Mouse (Mus musculus) heart, embryonic 13.5 days (tissue): ENCODE results near the gene Agxt2. TPM values are rescaled to one million over a fixed set of nuclear protein-coding genes. Genes with fewer than 3 reads are reported as not detected.

Source experiments
- ATAC-seq: fragments of 200-750 bp; cut with Nextera tagmentation; 2 replicates; pipeline ENCODE4 v1.8.0; 2017; ENCODE audit warnings: moderate TSS enrichment; ENCODE audit not compliant: insufficient number of reproducible peaks, low FRiP score, low TSS enrichment; ENCODE audit errors: extremely low read depth
- H3K27ac ChIP-seq: fragments of 300-500 bp; sonication (generic); replicated peaks from 2 replicates; pipeline ENCODE4 v1.5.1; 2015; ENCODE audit warnings: moderate library complexity, mild to moderate bottlenecking, inconsistent platforms
- H3K27me3 ChIP-seq: fragments of 300-500 bp; sonication (generic); replicated peaks from 2 replicates; pipeline ENCODE4 v1.6.1; 2015; ENCODE audit warnings: mild to moderate bottlenecking, inconsistent platforms
- H3K36me3 ChIP-seq: fragments of 300-500 bp; sonication (generic); 2 replicates; pipeline ENCODE4 v1.6.1; 2015; ENCODE audit warnings: mild to moderate bottlenecking, inconsistent platforms
- H3K4me1 ChIP-seq: fragments of 300-500 bp; sonication (generic); 2 replicates; pipeline ENCODE4 v1.6.1; 2015; ENCODE audit warnings: inconsistent platforms
- H3K4me2 ChIP-seq: fragments of 300-500 bp; sonication (generic); 2 replicates; pipeline ENCODE4 v1.6.1; 2015; ENCODE audit warnings: inconsistent platforms, mild to moderate bottlenecking, moderate library complexity
- H3K4me3 ChIP-seq: fragments of 300-500 bp; sonication (generic); 2 replicates; pipeline ENCODE4 v1.5.1; 2015; ENCODE audit warnings: moderate library complexity, mild to moderate bottlenecking, inconsistent platforms
- H3K9ac ChIP-seq: fragments of 300-500 bp; sonication (generic); 2 replicates; pipeline ENCODE4 v1.6.1; 2015; ENCODE audit warnings: inconsistent platforms, mild to moderate bottlenecking, moderate library complexity
- H3K9me3 ChIP-seq: fragments of 300-500 bp; sonication (generic); 2 replicates; pipeline ENCODE4 v1.6.1; 2016; ENCODE audit warnings: inconsistent platforms
- WGBS: fragments of 180-500 bp; shearing (Covaris S2); methylation state at CpG from one replicate; pipeline ENCODE4 v1.1.7; 2015; ENCODE audit warnings: mixed read lengths; 5-methylcytosine and 5-hydroxymethylcytosine counted together
- polyA plus RNA-seq: library from polyadenylated mRNA; unstranded; fragments of >200 nt; fragmentation: Nextera tagmentation; extraction: Ambion mirVana; gene quantifications from 2 replicates; pipeline ENCODE4 v1.2.1, GENCODE M21; 2015

Agxt2 gene
- polyA plus RNA-seq, 1 experiment from 2014 or later = not detected

DNA sequence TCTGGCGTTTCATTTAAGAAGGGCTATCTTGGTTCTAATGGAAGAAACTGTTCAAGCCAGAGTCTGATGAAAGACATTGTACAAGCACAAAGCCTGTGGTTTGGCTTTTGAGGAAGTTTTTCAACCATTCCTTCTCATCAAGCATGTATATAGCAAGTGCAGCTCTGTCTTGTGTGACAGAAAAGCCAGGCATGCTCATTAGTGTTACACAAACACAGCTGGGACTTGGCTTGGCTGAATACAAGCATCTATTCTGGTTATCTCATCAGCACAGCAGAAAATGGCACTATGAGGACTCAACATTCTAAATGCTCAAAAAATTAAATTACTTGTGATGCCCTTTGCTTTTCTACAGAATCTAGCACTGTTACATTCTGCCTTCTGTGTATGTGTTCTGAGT lies 78.6 kb downstream of the Agxt2 start:
- H3K4me1 ChIP-seq = no peaks in the 10 kb centered on the region
- no peak overlapping the region for H3K27ac ChIP-seq
- 69% methylated on average over 1 of the region's 1 CpGs for WGBS
- no peak for ATAC-seq
- H3K4me3 ChIP-seq = no peak overlapping the region
- no peak overlapping the region for H3K9ac ChIP-seq
- no peaks in the 10 kb centered on the region for H3K9me3 ChIP-seq
- peaks cover 12% of the 10 kb centered on the region for H3K36me3 ChIP-seq
- H3K4me2 ChIP-seq = no peak overlapping the region
- H3K27me3 ChIP-seq = no peaks in the 10 kb centered on the region

DNA sequence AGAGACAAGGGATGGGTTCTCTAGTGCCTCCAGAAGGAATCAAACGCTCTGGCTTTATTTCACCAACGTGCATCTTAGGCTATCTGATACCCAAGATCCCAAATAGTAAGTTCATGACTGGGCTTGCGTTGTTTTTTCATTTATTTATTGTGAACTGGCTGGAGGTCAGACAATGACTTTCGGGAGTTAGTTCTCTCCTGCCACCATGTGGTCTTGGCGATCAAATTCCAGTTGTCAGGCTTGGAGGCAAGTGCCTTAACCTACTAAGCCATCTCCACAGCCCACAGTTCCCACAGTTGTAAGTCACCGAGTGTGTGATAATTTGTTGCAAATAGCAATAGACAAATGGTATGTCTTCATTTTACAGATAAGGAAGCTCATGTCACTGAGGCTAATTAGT lies 81.6 kb downstream of the Agxt2 start:
- no peak overlapping the region for H3K9ac ChIP-seq
- no peaks in the 10 kb centered on the region for H3K4me1 ChIP-seq
- 71% methylated on average over 6 of the region's 6 CpGs for WGBS
- H3K9me3 ChIP-seq = no peaks in the 10 kb centered on the region
- H3K4me2 ChIP-seq = no peak overlapping the region
- no peaks in the 10 kb centered on the region for H3K27me3 ChIP-seq
- no peak for ATAC-seq
- H3K36me3 ChIP-seq = peaks cover 37% of the 10 kb centered on the region
- no peak overlapping the region for H3K4me3 ChIP-seq
- H3K27ac ChIP-seq = no peak overlapping the region

DNA sequence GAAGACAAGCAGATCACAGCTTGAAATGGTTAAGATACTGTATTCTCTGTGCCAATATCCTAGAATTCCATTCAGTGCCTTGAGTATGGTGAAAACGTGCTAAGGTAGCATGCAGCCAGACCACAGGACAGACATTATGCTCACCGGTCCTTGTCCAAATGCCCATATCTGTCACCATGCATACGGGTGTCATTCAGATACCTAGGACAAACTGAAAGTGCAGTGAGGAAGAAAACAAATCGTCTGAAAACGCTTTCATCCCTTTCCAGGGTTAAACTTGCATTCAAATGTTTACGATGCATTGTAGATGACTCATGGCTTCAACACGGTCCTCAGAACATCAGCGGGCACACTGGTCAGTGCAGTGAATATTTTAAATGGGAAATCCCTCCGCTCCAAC lies 83.2 kb downstream of the Agxt2 start:
- no peak overlapping the region for H3K4me2 ChIP-seq
- no peaks in the 10 kb centered on the region for H3K27me3 ChIP-seq
- no peak overlapping the region for H3K27ac ChIP-seq
- H3K4me3 ChIP-seq = no peak overlapping the region
- no peaks in the 10 kb centered on the region for H3K9me3 ChIP-seq
- WGBS = 84% methylated on average over 9 of the region's 9 CpGs
- H3K9ac ChIP-seq = no peak overlapping the region
- no peaks in the 10 kb centered on the region for H3K4me1 ChIP-seq
- ATAC-seq = no peak
- peaks cover 52% of the 10 kb centered on the region for H3K36me3 ChIP-seq

DNA sequence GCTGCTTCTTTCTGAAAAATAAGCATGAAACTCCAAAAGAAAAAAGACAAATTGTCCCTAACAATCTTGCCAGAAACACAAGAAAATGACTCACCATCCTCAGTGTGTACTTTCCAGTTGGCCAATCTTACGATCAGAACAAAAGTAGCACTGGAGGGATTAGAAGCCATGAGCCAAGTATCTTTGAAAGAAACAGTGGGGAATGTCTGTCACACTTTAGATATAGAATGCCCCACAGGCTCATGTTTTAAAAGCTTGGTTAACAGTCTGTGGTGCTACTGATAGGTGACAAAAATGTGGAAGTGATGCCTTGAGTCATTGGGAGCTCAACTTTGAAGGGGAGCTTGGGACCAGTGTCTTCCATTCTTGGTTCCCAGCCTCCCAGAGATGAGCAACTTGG lies 83.9 kb downstream of the Agxt2 start:
- Histone ChIP-seq H3K4me1 (no peaks in the 10 kb centered on the region), H3K9me3 (no peaks in the 10 kb centered on the region), H3K9ac (no peak overlapping the region), H3K27me3 (no peaks in the 10 kb centered on the region), H3K4me3 (no peak overlapping the region), H3K36me3 (peaks cover 57% of the 10 kb centered on the region), H3K27ac (no peak overlapping the region), H3K4me2 (no peak overlapping the region)
- ATAC-seq = no peak
- WGBS = 82% methylated on average over 1 of the region's 1 CpGs

DNA sequence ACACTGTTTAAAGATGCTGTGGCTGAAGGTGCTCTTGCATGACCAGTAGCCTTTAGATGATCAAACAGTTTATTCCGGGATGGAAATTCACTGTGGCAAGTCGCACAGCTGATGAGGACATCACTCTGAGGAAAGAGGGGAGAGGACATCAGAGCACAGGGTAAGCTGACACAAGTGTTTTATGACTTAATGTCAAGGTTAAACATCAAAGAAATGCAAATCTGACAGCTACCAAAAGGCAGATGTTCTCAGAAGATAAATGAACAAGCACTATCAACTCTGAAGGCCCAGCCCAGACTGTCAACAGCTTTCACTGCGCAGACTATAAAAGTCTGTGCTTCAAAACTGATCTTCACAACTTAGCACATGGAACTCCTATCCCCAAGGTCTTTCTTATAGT lies 88.8 kb downstream of the Agxt2 start:
- ATAC-seq = no peak
- H3K9ac ChIP-seq = no peak overlapping the region
- H3K27me3 ChIP-seq = no peaks in the 10 kb centered on the region
- no peaks in the 10 kb centered on the region for H3K9me3 ChIP-seq
- no peak overlapping the region for H3K4me2 ChIP-seq
- no peaks in the 10 kb centered on the region for H3K4me1 ChIP-seq
- peaks cover 83% of the 10 kb centered on the region for H3K36me3 ChIP-seq
- no peak overlapping the region for H3K4me3 ChIP-seq
- 88% methylated on average over 3 of the region's 3 CpGs for WGBS
- H3K27ac ChIP-seq = no peak overlapping the region

Other genes with a start within 250 kb of the Agxt2 start
- 1.2 and 1.5 TPM in 2 replicates for gene Prlr, start 181.3 kb upstream of the Agxt2 start, polyA plus RNA-seq
- not detected in 2 replicates for gene Gm21973, start 33.2 kb upstream of the Agxt2 start, polyA plus RNA-seq
- gene Dnajc21, start 112.0 kb downstream of the Agxt2 start, polyA plus RNA-seq = 5.8 and 7.1 TPM in 2 replicates
- gene Brix1, start 127.4 kb downstream of the Agxt2 start, polyA plus RNA-seq = 60.4 and 63.2 TPM in 2 replicates
- gene Rad1, start 127.5 kb downstream of the Agxt2 start, polyA plus RNA-seq = 18.9 and 23.1 TPM in 2 replicates
- gene Ttc23l, start 200.1 kb downstream of the Agxt2 start, polyA plus RNA-seq = not detected in 2 replicates